Comparison of ENCODE assay signal across 9 mouse cellular contexts in genomic region chr6:113166661-113167251, GRCm38 (mm10). TPM values are rescaled to one million over a fixed set of nuclear protein-coding genes. Genes with fewer than 3 reads are reported as not detected.
DNase-seq lines count a peak whose midpoint lies in the region; ATAC-seq and TF ChIP-seq lines count a peak whose summit lies in the region.
"Had no signal": no experiment of that assay in that cellular context is flagged by ENCODE, and none has a peak within 500 bp of the region (broad histone marks: within the 10 kb centered on the region; RNA-seq: fewer than 3 reads in every experiment).

No protein-coding gene starts in this region.

- in situ Hi-C loops in CH12.LX (cut with MboI; ENCODE audit: low pct_ligation_motif_present, low pct_unique_long_range_greater_than_20kb, low sequenced_read_pairs) = no loop called here

- TF ChIP-seq POLR2A in CH12.LX (IDR thresholded peaks at IDR 0.05; ENCODE audit: low read depth, low read length) = no peak

- H3K9me3 ChIP-seq in CH12.LX (replicated peaks; ENCODE audit: low read length) = no peaks in the 10 kb centered on the region
- no peaks in the 10 kb centered on the region for H3K9me3 ChIP-seq in forebrain, embryonic 16.5 days (ENCODE audit: control insufficient read depth, low read length)
- no peaks in the 10 kb centered on the region for H3K9me3 ChIP-seq in heart, postnatal 0 days (replicated peaks; ENCODE audit: control insufficient read depth, low read length)
- H3K9me3 ChIP-seq: embryonic facial prominence, embryonic 12.5 days had no signal

- H3K4me2 ChIP-seq in CH12.LX (ENCODE audit: insufficient read depth, low read depth, poor library complexity, severe bottlenecking) = no peak overlapping the region
- no peak overlapping the region for H3K4me2 ChIP-seq in forebrain, embryonic 16.5 days (ENCODE audit: low read length)
- H3K4me2 ChIP-seq in heart, postnatal 0 days (ENCODE audit: low read depth, low read length) = peak overlapping the region; percentile 47
- H3K4me2 ChIP-seq: embryonic facial prominence, embryonic 12.5 days had no signal

- H3K27ac ChIP-seq in CH12.LX (ENCODE audit: insufficient read depth, low read depth) = no peak overlapping the region
- no peak overlapping the region; the same call in none of the 2 replicates for H3K27ac ChIP-seq in forebrain, embryonic 16.5 days (ENCODE audit: low read length)
- H3K27ac ChIP-seq in heart, postnatal 0 days (ENCODE audit: low read depth) = 0 out of 2 replicates have a peak overlapping the region, but pooled peaks have one; percentile 53
- peak overlapping the region; percentile 90 for H3K27ac ChIP-seq in layer of hippocampus, adult 2 months
- H3K27ac ChIP-seq: embryonic facial prominence, embryonic 12.5 days had no signal

- WGBS in forebrain, embryonic 16.5 days = 55% methylated on average over 17 of the region's 17 CpGs
- WGBS in heart, postnatal 0 days = 33% methylated on average over 17 of the region's 17 CpGs

- H3K36me3 ChIP-seq in CH12.LX (replicated peaks in 1 of 2; ENCODE audit: control insufficient read depth in 1 of 2, insufficient read depth in 1 of 2, low read length in 1 of 2) = peaks cover 0 to 27% of the 10 kb centered on the region in 2 experiments
- no peaks in the 10 kb centered on the region for H3K36me3 ChIP-seq in forebrain, embryonic 16.5 days (ENCODE audit: control insufficient read depth, insufficient read depth)
- no peaks in the 10 kb centered on the region for H3K36me3 ChIP-seq in heart, postnatal 0 days (replicated peaks; ENCODE audit: control insufficient read depth, insufficient read depth, low read length)
- H3K36me3 ChIP-seq: embryonic facial prominence, embryonic 12.5 days had no signal

- TF ChIP-seq CTCF in CH12.LX (conservative IDR thresholded peaks at IDR 0.05 in 1 of 2, IDR thresholded peaks at IDR 0.05 in 1 of 2; ENCODE audit: low read depth in 2 of 2, low read length in 2 of 2) = no peak
- no peak for TF ChIP-seq CTCF in heart, postnatal 0 days (IDR thresholded peaks at IDR 0.05; ENCODE audit: low read depth)
- TF ChIP-seq CTCF in layer of hippocampus, adult 2 months (conservative IDR thresholded peaks at IDR 0.05) = no peak

- DNase-seq in CH12.LX (ENCODE audit: extremely low read depth) = no peak
- DNase-seq in adrenal gland, adult 18-20 months (ENCODE audit: low spot score in 2 of 2) = peak; percentile 69 to 80
- DNase-seq in heart, postnatal 0 days (ENCODE audit: low spot score) = peak; percentile 85
- peak; percentile 61 to 72 for DNase-seq in layer of hippocampus, adult 2 months (ENCODE audit: low spot score in 2 of 2)
- DNase-seq in lung, postnatal 25 days (ENCODE audit: low spot score) = peak; percentile 86
- DNase-seq in telencephalon, adult 2 months (ENCODE audit: low read depth, low spot score) = peak; percentile 76
- DNase-seq in embryo, embryonic 10.5 days (ENCODE audit: low spot score) = no peak

- peak; percentile 47 for ATAC-seq in forebrain, embryonic 16.5 days
- peak; percentile 70 for ATAC-seq in heart, postnatal 0 days (ENCODE audit: insufficient read depth, low read depth)

- H3K27me3 ChIP-seq in CH12.LX (replicated peaks) = no peaks in the 10 kb centered on the region
- no peaks in the 10 kb centered on the region for H3K27me3 ChIP-seq in forebrain, embryonic 16.5 days (replicated peaks; ENCODE audit: control insufficient read depth, insufficient read depth, low read length)
- H3K27me3 ChIP-seq in heart, postnatal 0 days (ENCODE audit: control insufficient read depth, insufficient read depth, low read length) = no peaks in the 10 kb centered on the region
- H3K27me3 ChIP-seq: embryonic facial prominence, embryonic 12.5 days had no signal

- dilution Hi-C loops in CH12.LX (cut with MboI; ENCODE audit: extremely low pct_ligation_motif_present, extremely low pct_unique_long_range_greater_than_20kb, low sequenced_read_pairs) = no loop called here

- H3K79me2 ChIP-seq in CH12.LX (replicated peaks; ENCODE audit: control insufficient read depth, extremely low read depth, insufficient read depth, poor library complexity, severe bottlenecking) = no peaks in the 10 kb centered on the region

- H3K4me1 ChIP-seq in CH12.LX (ENCODE audit: control insufficient read depth in 1 of 2, insufficient read depth in 2 of 2) = peaks cover 5 to 8% of the 10 kb centered on the region in 2 experiments; a peak in 2 of 4 replicates
- H3K4me1 ChIP-seq in forebrain, embryonic 16.5 days (replicated peaks; ENCODE audit: control insufficient read depth, insufficient read depth, low read length) = peaks cover 8% of the 10 kb centered on the region; the same call in 1 of the 2 replicates
- H3K4me1 ChIP-seq in heart, postnatal 0 days (ENCODE audit: control insufficient read depth, insufficient read depth) = peaks cover 14% of the 10 kb centered on the region

- no peak overlapping the region for H3K9ac ChIP-seq in CH12.LX (ENCODE audit: insufficient read depth, low read depth)
- no peak overlapping the region; the same call in 1 of the 2 replicates for H3K9ac ChIP-seq in forebrain, embryonic 16.5 days (replicated peaks; ENCODE audit: low read depth, low read length)
- H3K9ac ChIP-seq in heart, postnatal 0 days (replicated peaks; ENCODE audit: low read depth, low read length) = no peak overlapping the region
- H3K9ac ChIP-seq: embryonic facial prominence, embryonic 12.5 days had no signal

- H3K4me3 ChIP-seq in CH12.LX (replicated peaks in 1 of 3; ENCODE audit: low read depth in 2 of 3, low read length in 2 of 3, poor library complexity in 1 of 3) = no peak overlapping the region
- H3K4me3 ChIP-seq in forebrain, embryonic 16.5 days (replicated peaks; ENCODE audit: low read length) = no peak overlapping the region
- 0 out of 2 replicates have a peak overlapping the region, but pooled peaks have one; percentile 2 for H3K4me3 ChIP-seq in heart, postnatal 0 days (ENCODE audit: low read depth, low read length)
- H3K4me3 ChIP-seq in layer of hippocampus, adult 2 months = peak overlapping the region; percentile 51
- H3K4me3 ChIP-seq: embryonic facial prominence, embryonic 12.5 days had no signal

- no peak for TF ChIP-seq RAD21 in CH12.LX (IDR thresholded peaks at IDR 0.05; ENCODE audit: low read depth, low read length)

- no peak for TF ChIP-seq EP300 in CH12.LX (IDR thresholded peaks at IDR 0.05; ENCODE audit: low read length)
- no peak for TF ChIP-seq EP300 in heart, postnatal 0 days (IDR thresholded peaks at IDR 0.05; ENCODE audit: low read depth)

TF ChIP-seq in CH12.LX, 34 proteins besides CTCF, POLR2A, EP300 and RAD21:
- TF ChIP-seq MEF2A (IDR thresholded peaks at IDR 0.05; ENCODE audit: borderline replicate concordance, low read depth, low read length) (no peak), USF2 (conservative IDR thresholded peaks at IDR 0.05; ENCODE audit: low read depth, low read length) (no peak), BHLHE40 (IDR thresholded peaks at IDR 0.05; ENCODE audit: low read depth, low read length) (peak; percentile 41; the same call in 1 of the 2 replicates)

RNA-seq across cellular contexts. Expression of gene Lhfpl4, which starts 28.4 kb away (rescaled TPM):
- 7.1 and 7.2 TPM in 2 replicates for total RNA-seq in CH12.LX (2012; rRNA removed)
- total RNA-seq in CH12.LX (2014; rRNA removed) = 2.6 and 3.2 TPM in 2 replicates
- polyA plus RNA-seq in CH12.LX (2012; ENCODE audit: insufficient read length, low read depth) = 8.9 and 9.8 TPM in 2 replicates
- total RNA-seq in adrenal gland, adult 18-20 months (2021) = 1 to 10 TPM; 4.1 to 4.3 TPM
- 40.1 and 49.4 TPM in 2 replicates for polyA plus RNA-seq in forebrain, embryonic 16.5 days (2015; fragmentation: Nextera tagmentation; extraction: Ambion mirVana)
- 0.38 TPM in 1 of 2 replicates, not detected in the other for total RNA-seq in heart, postnatal 0 days (2014; rRNA removed; ENCODE audit: low replicate concordance)
- polyA plus RNA-seq in heart, postnatal 0 days (2015; fragmentation: Nextera tagmentation; extraction: Ambion mirVana) = 0.22 and 0.25 TPM in 2 replicates
- total RNA-seq in layer of hippocampus, adult 2 months (2021) = 10 to 100 TPM; 81.3 to 83.0 TPM

Comparison
In these comparisons a context has a peak if more than half of its experiments do, and no peak if none do; other contexts are left out.
1. DNase-seq: peak in adrenal gland, adult 18-20 months (2 of 2), heart, postnatal 0 days (single experiment), layer of hippocampus, adult 2 months (2 of 2), lung, postnatal 25 days (single experiment) and telencephalon, adult 2 months (single experiment); none in CH12.LX (single experiment) and embryo, embryonic 10.5 days (single experiment).
2. H3K27ac ChIP-seq: peak in heart, postnatal 0 days (single experiment) and layer of hippocampus, adult 2 months (single experiment); none in CH12.LX (single experiment) and forebrain, embryonic 16.5 days (single experiment).
3. H3K4me3 ChIP-seq: peak in heart, postnatal 0 days (single experiment) and layer of hippocampus, adult 2 months (single experiment); none in CH12.LX (0 of 3) and forebrain, embryonic 16.5 days (single experiment).
4. RNA of gene Lhfpl4, which starts 28.4 kb away (total RNA-seq): 81.3 to 83.0 TPM in layer of hippocampus, adult 2 months; 2.6 to 7.2 TPM in CH12.LX, 4.1 to 4.3 TPM in adrenal gland, adult 18-20 months and 0.38 TPM in heart, postnatal 0 days; every median in the first group is over 10 times any median in the second.